Mouse (Mus musculus) midbrain, embryonic 11.5 days (tissue): ENCODE results near the gene Aldh1a2. TPM values are rescaled to one million over a fixed set of nuclear protein-coding genes. Genes with fewer than 3 reads are reported as not detected.

ENCODE experiments used
- ATAC-seq: fragments of 200-750 bp; cut with Nextera tagmentation; 2 replicates; pipeline ENCODE4 v1.8.0; 2017; ENCODE audit warnings: moderate TSS enrichment, moderate library complexity; ENCODE audit not compliant: low FRiP score
- DNase-seq: peaks from one replicate; pipeline ENCODE4 v3.0.0; 2015; ENCODE audit warnings: low spot score; ENCODE audit errors: missing footprints
- H3K27ac ChIP-seq: fragments of 300-500 bp; sonication (generic); 2 replicates; pipeline ENCODE4 v1.5.1; 2014; ENCODE audit warnings: low read depth, low read length
- H3K27me3 ChIP-seq: fragments of 300-500 bp; sonication (generic); 2 replicates; pipeline ENCODE4 v1.6.1; 2014; ENCODE audit warnings: mild to moderate bottlenecking, low read length, moderate library complexity, mixed read lengths; ENCODE audit not compliant: control insufficient read depth, insufficient read depth
- H3K36me3 ChIP-seq: fragments of 300-500 bp; sonication (generic); 2 replicates; pipeline ENCODE4 v1.6.1; 2014; ENCODE audit warnings: mild to moderate bottlenecking, low read length, moderate library complexity, mixed read lengths; ENCODE audit not compliant: control insufficient read depth, insufficient read depth
- H3K4me1 ChIP-seq: fragments of 300-500 bp; sonication (generic); 2 replicates; pipeline ENCODE4 v1.6.1; 2014; ENCODE audit warnings: low read length; ENCODE audit not compliant: control insufficient read depth, insufficient read depth
- H3K4me2 ChIP-seq: fragments of 300-500 bp; sonication (generic); 2 replicates; pipeline ENCODE4 v1.6.1; 2014; ENCODE audit warnings: mild to moderate bottlenecking, moderate library complexity
- H3K4me3 ChIP-seq: fragments of 300-500 bp; sonication (generic); 2 replicates; pipeline ENCODE4 v1.5.1; 2014; ENCODE audit warnings: low read depth, low read length
- H3K9ac ChIP-seq: fragments of 300-500 bp; sonication (generic); 2 replicates; pipeline ENCODE4 v1.6.1; 2014; ENCODE audit warnings: low read length
- H3K9me3 ChIP-seq: fragments of 300-500 bp; sonication (generic); 2 replicates; pipeline ENCODE4 v1.6.1; 2016; ENCODE audit warnings: low read length; ENCODE audit not compliant: control insufficient read depth
- WGBS: fragments of 180-500 bp; shearing (Covaris S2); extraction: QIAGEN DNeasy Blood & Tissue Kit; methylation state at CpG from one replicate; pipeline ENCODE4 v1.1.7; 2014; 5-methylcytosine and 5-hydroxymethylcytosine counted together
- polyA plus RNA-seq: library from polyadenylated mRNA; unstranded; fragments of >200 nt; fragmentation: Nextera tagmentation; extraction: Ambion mirVana; gene quantifications from 2 replicates; pipeline ENCODE4 v1.2.1, GENCODE M21; 2014

Aldh1a2 gene
- polyA plus RNA-seq, 1 experiment from 2014 or later = 0.60 TPM

GRCm38 (mm10) chr9:71276149-71276721 lies 60.6 kb downstream of the Aldh1a2 start:
- H3K27me3 ChIP-seq = no peaks in the 10 kb centered on the region
- no peaks in the 10 kb centered on the region for H3K9me3 ChIP-seq
- H3K36me3 ChIP-seq = no peaks in the 10 kb centered on the region
- DNase-seq (no peak), ATAC-seq (no peak)
- H3K4me2 ChIP-seq = no peak overlapping the region
- no peaks in the 10 kb centered on the region for H3K4me1 ChIP-seq
- H3K4me3 ChIP-seq = no peak overlapping the region
- H3K27ac ChIP-seq = no peak overlapping the region
- WGBS = 70% methylated on average over 14 of the region's 14 CpGs
- H3K9ac ChIP-seq = no peak overlapping the region

- DNase-seq (no peak), ATAC-seq (no peak)
- Histone ChIP-seq H3K4me2 (no peak overlapping the region), H3K4me3 (no peak overlapping the region), H3K4me1 (no peaks in the 10 kb centered on the region), H3K9ac (no peak overlapping the region), H3K27ac (no peak overlapping the region), H3K36me3 (no peaks in the 10 kb centered on the region), H3K27me3 (no peaks in the 10 kb centered on the region), H3K9me3 (no peaks in the 10 kb centered on the region)
- 92% methylated on average over 4 of the region's 4 CpGs for WGBS
These were observed 63.2 kb downstream of the Aldh1a2 start for GRCm38 (mm10) chr9:71278741-71279140.

GRCm38 (mm10) chr9:71283156-71283555 lies 67.6 kb downstream of the Aldh1a2 start:
- no peaks in the 10 kb centered on the region for H3K27me3 ChIP-seq
- no peak overlapping the region for H3K4me3 ChIP-seq
- no peak overlapping the region for H3K9ac ChIP-seq
- ATAC-seq = no peak
- H3K4me2 ChIP-seq = no peak overlapping the region
- no peak for DNase-seq
- no peaks in the 10 kb centered on the region for H3K36me3 ChIP-seq
- no peaks in the 10 kb centered on the region for H3K4me1 ChIP-seq
- WGBS = 85% methylated on average over 7 of the region's 7 CpGs
- no peak overlapping the region for H3K27ac ChIP-seq
- no peaks in the 10 kb centered on the region for H3K9me3 ChIP-seq

GRCm38 (mm10) chr9:71285231-71285630 lies 69.6 kb downstream of the Aldh1a2 start:
- no peaks in the 10 kb centered on the region for H3K36me3 ChIP-seq
- no peak overlapping the region for H3K4me3 ChIP-seq
- no peak for ATAC-seq

GRCm38 (mm10) chr9:71286420-71286819 lies 70.8 kb downstream of the Aldh1a2 start:
- 91% methylated on average over 9 of the region's 9 CpGs for WGBS
- no peaks in the 10 kb centered on the region for H3K4me1 ChIP-seq
- DNase-seq (no peak), ATAC-seq (no peak)
- no peak overlapping the region for H3K27ac ChIP-seq
- H3K9me3 ChIP-seq = no peaks in the 10 kb centered on the region
- H3K27me3 ChIP-seq = no peaks in the 10 kb centered on the region
- H3K36me3 ChIP-seq = no peaks in the 10 kb centered on the region
- H3K4me3 ChIP-seq = no peak overlapping the region
- H3K4me2 ChIP-seq = no peak overlapping the region
- H3K9ac ChIP-seq = no peak overlapping the region

More at GRCm38 (mm10) chr9:71285231-71285630, 69.6 kb downstream of the Aldh1a2 start:
- WGBS = 92% methylated on average over 3 of the region's 3 CpGs
- no peak overlapping the region for H3K4me2 ChIP-seq
- H3K4me1 ChIP-seq = no peaks in the 10 kb centered on the region
- no peak overlapping the region for H3K9ac ChIP-seq
- no peaks in the 10 kb centered on the region for H3K27me3 ChIP-seq
- H3K27ac ChIP-seq = no peak overlapping the region
- DNase-seq = no peak
- no peaks in the 10 kb centered on the region for H3K9me3 ChIP-seq

GRCm38 (mm10) chr9:71288738-71289137 lies 73.1 kb downstream of the Aldh1a2 start:
- Histone ChIP-seq H3K4me3 (no peak overlapping the region), H3K36me3 (no peaks in the 10 kb centered on the region), H3K9ac (no peak overlapping the region), H3K4me1 (no peaks in the 10 kb centered on the region), H3K27ac (no peak overlapping the region), H3K4me2 (no peak overlapping the region), H3K27me3 (no peaks in the 10 kb centered on the region), H3K9me3 (no peaks in the 10 kb centered on the region)
- ATAC-seq (no peak), DNase-seq (no peak)
- WGBS = 81% methylated on average over 6 of the region's 6 CpGs

- DNase-seq (no peak), ATAC-seq (no peak)
- Histone ChIP-seq H3K4me1 (no peaks in the 10 kb centered on the region), H3K9me3 (no peaks in the 10 kb centered on the region), H3K4me3 (no peak overlapping the region), H3K9ac (no peak overlapping the region), H3K4me2 (no peak overlapping the region), H3K36me3 (no peaks in the 10 kb centered on the region), H3K27me3 (no peaks in the 10 kb centered on the region), H3K27ac (no peak overlapping the region)
- 91% methylated on average over 3 of the region's 3 CpGs for WGBS
These were observed 74.2 kb downstream of the Aldh1a2 start for GRCm38 (mm10) chr9:71289810-71290209.

GRCm38 (mm10) chr9:71290730-71291129 lies 75.1 kb downstream of the Aldh1a2 start:
- H3K9ac ChIP-seq = no peak overlapping the region
- no peak for ATAC-seq
- no peaks in the 10 kb centered on the region for H3K9me3 ChIP-seq
- no peak overlapping the region for H3K27ac ChIP-seq
- DNase-seq = no peak
- H3K4me3 ChIP-seq = no peak overlapping the region
- no peaks in the 10 kb centered on the region for H3K4me1 ChIP-seq
- no peaks in the 10 kb centered on the region for H3K27me3 ChIP-seq
- H3K36me3 ChIP-seq = no peaks in the 10 kb centered on the region
- no peak overlapping the region for H3K4me2 ChIP-seq
- WGBS = 100% methylated on average over 1 of the region's 1 CpGs

- ATAC-seq (no peak), DNase-seq (no peak)
- WGBS = 81% methylated on average over 8 of the region's 8 CpGs
- Histone ChIP-seq H3K4me3 (no peak overlapping the region), H3K36me3 (no peaks in the 10 kb centered on the region), H3K27me3 (no peaks in the 10 kb centered on the region), H3K9ac (no peak overlapping the region), H3K4me1 (no peaks in the 10 kb centered on the region), H3K27ac (no peak overlapping the region), H3K9me3 (no peaks in the 10 kb centered on the region), H3K4me2 (no peak overlapping the region)
These were observed 79.9 kb downstream of the Aldh1a2 start for GRCm38 (mm10) chr9:71295501-71295900.
